Mouse (Mus musculus) liver, adult (tissue): Measurements from ENCODE around the gene Tmem145.

Experiments used
- GATA4 ChIP-seq: IDR thresholded peaks from 2 replicates; pipeline ENCODE4 v1.6.1; 2014; ENCODE audit warnings: mild to moderate bottlenecking, low read length; ENCODE audit not compliant: insufficient replicate concordance

The Tmem145 gene

DNA sequence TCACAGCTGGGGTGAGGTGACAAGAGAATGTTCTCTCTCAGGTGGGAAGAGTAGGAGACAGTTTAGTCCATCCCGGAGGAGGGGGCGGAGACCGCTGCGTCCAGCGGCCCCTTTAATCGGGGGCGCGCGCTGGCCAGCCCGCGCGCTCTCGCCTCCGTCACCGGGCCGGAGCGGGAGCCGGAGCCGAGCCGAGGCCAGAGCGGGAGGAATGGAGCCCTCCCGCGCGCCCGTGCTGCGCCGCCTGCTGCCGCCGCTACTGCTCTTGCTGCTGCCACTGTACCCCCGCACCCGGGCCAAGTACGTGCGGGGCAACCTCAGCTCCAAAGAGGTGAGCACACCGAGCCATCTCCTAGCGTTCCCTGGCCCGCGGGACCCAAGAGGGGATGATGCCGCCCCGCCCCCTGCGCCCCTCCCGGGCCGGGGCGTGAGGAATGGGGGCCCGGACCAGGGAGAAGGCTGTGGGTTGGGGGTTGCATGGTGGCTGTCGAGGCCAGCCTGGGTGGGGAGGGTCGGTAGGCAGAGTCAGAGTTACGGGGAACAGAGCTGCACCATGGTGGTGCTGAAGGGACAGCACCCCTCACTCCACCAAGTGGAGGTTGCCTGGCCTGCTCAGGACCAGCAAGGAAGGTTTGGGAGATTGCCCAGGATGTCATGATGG, at the start of gene Tmem145:
Gene Tmem145, plus strand, starts transcription at position 151 of the 658 bp plus-strand sequence.
- TF ChIP-seq GATA4, result no peak

DNA sequence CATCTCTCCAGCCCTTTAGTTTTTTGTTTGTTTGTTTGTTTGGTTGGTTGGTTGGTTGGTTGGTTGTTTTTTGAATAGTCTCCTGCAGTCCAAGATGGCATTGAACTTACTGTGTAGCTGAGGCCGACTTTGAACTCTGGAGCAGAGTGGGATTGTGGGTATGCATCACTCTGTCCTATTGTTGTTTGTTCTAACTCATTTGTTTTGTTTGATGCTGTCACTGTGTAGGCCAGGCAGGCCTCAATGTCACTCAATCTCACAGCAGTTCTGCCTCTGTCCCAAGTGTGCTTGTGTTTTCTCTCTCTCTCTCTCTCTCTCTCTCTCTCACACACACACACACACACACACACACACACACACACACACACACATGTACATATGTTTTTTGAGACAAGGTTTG, 44.0 kb upstream of the Tmem145 start:
- no peak for TF ChIP-seq GATA4

DNA sequence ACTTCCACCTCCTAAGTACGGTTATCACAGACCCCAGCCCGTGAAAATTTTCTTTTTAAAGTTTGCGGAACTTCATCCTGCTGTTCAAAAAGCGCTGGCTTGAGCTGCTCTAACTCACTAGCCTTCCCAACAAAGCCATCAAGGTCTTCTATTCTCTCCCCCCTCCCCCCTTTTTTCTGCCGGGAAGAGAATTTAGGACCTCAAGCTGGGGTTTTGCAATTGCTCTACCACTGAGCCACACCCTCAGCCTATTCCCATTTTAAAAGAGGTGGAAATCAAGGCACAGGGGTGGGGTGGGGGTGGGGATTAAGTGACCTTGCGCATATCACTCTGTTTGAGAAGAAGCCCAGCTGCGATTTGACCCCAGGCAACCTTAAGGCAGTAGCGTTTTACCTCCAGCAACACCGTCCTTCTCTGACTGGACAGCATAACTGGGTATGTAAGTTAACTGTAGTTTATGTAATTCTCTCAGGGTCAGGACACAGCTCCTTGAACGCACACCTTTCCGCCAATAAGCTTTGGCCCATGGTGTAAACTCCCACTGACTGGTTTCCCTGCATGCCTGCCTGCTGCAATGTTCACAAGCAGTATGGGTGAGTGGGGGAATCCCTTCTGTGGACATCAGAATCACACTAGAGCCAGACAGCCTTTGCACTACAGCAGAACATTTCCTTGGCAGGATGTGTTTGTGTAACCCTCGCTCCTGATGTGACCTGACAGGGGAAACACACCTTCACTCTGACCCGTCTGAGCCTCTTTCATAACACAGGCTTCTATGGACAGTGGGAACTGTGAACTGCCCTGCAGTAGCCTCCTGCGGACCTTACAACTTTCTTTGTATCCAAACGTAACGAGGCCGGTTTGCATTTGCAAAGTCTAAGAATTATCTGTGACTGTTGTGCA, 41.7 kb upstream of the Tmem145 start:
- TF ChIP-seq GATA4, result no peak

DNA sequence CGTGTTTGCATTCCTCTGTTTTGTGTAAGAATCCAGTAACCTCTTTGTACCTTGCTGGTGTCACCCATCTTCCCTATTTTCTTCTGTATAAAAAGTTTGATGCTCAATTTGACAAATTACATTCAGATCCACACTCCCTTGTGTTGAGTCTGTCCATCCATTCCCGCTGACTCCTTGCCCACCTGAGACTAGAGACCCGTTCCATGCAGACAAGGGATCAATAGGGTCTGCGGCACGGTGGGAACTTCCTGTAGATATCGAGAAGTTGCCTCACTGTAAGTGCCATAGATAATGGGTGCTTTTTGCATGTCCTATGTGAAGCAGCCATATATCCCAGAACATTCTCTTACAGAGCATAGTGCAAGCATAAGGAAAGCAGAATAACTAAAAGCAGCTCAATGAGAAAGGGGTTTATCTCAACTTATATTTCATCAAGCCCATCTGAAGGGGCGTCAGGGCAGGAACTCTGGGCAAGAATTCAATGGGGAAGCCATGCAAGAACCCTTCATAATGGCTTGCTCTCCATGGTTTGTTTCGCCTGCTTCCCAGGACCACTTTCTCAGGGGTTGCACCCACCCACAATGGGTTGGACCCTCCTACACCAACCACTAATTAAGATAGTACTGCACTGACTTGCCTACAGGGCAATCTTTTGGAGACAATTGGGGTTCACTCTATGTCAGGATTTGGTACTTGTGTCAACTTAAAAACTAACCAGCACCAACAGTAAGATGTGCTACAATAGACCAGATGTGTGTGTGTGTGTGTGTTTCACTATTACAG, 39.5 kb upstream of the Tmem145 start:
- no peak for TF ChIP-seq GATA4

DNA sequence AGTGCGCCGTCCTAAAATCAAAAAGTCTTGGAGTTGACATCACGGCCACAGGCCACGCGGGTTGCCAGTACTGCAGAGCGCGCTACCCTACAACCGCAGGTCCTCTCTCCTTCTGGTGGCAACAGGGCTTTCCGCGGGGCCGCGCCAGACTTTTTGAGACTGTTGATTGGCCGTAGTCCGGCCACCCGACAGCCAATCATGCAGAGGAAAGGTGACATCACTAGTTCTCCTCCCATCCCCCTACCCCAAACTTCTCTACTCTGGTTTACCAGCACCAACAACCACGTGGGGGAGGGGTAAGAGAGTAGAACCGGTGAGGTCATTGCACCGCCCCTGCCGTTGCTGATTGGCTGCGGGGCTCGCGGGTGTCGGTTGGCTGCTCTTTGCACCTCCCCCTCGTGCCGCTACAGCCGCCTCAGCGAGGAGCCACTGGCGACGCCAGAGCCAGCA, 38.6 kb upstream of the Tmem145 start, which contains the start of gene Cic:
Gene Cic, plus strand, starts transcription at position 404 of the 450 bp plus-strand sequence.
- TF ChIP-seq GATA4, result no peak

DNA sequence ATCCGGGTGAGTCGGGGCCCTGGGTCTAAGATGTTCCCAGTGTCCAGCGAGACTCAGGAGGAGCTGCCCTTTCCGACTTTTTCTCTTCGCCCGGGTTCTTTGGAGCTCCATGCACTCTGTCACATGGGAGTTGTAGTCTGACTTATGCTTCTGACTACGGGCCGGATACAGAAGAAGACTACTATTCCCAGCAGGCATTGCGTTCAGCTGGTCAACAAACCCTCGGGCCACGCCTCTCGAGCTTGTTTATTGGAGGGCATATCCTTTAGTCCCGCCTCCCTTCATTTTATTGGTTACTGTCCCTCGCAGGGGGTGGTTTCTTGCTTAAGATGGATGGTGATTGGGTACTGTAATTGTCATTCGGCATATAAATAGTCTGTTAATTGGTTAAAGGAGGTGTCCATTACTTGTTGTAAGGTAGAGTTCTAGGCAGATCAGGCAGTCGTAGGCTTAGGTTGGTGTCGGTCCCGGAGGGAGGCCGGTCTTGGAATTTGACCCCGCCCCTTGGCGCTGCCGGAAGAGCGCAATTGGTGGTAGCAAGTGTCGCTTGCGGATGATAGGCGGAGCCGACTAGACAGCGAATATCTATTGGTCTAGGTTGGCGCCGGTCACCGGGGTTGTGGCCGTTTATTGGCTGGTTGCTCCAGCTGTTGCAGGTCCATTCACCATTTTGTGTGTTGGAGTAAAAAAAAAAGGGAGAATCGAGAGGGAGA, 38.0 kb upstream of the Tmem145 start:
- no peak; the same call in 1 of the 2 replicates for TF ChIP-seq GATA4

DNA sequence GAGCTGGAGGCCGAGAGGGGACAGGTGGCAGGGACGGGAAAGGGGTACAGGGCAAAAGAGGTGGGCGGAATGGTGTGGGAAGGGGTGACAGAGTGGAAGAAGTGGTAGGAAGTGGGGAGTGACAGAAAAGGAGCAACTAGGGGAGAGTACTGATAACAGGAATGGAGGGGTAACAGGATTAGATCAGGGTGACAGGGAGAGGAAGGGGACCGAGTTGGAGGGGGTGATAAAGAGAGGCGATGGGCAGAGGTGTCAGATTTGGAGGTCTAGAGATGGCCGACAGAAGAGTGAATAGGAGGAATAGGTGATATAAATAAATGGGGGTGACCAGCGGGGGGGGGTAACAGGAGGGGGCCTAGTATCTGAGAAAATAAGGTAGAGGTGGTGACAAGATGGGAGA, 37.3 kb upstream of the Tmem145 start:
- TF ChIP-seq GATA4, result no peak

DNA sequence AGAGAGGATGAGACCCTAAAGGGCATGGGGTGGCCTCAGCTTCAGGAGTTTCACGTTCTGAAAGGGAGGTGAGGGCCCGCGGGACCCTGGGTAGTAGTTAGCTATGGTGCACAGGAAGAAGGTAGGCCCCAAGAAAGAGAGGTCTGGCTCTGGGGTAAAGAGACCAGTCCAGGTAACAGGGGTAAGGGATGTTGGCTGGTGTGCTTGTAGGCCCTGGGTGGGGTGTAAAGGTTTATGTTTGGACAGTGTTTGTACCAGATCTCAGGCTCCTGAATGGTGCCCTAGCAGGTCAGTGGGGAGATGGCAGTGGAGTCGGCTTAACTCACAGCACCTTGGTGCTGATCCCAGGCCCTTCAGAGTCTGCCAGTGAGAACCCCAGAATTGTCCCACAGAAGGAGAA, 36.9 kb upstream of the Tmem145 start:
- TF ChIP-seq GATA4, result no peak

DNA sequence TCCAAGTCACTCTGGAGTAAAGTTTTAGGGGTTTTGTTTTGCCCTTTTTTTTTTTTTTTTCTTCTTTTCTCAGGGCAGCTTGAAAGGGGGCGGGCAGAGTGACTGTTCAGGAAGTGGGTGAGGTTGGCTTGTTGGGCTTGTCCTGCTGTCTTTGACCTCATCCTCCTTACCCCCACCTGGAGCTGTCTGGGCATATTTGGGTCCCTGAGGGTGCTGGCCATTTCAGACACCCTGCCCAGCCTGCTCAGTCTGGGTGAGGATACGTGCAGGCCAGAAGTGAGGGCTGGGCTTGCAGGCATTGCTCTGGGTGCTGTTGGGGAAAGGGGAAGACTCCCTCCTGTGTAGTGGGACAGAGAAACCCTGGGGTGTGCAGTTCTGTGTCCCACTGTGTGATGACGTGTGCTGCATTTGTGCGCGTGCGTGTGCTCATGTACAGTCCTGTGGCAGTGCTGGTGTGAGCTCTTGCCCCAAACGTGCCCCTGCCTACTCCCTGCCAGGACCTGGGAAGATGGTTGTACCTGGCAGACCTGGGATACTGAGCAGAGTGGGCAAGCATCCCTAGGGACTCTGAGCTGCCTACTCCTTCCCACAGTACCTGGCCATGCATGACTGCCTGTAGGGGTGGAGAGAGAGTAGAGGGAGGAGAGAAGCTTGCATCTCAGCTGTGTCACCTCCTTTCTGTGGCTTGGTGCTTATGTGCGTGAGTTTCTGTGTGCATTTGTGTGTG, 36.2 kb upstream of the Tmem145 start:
- TF ChIP-seq GATA4, result no peak

DNA sequence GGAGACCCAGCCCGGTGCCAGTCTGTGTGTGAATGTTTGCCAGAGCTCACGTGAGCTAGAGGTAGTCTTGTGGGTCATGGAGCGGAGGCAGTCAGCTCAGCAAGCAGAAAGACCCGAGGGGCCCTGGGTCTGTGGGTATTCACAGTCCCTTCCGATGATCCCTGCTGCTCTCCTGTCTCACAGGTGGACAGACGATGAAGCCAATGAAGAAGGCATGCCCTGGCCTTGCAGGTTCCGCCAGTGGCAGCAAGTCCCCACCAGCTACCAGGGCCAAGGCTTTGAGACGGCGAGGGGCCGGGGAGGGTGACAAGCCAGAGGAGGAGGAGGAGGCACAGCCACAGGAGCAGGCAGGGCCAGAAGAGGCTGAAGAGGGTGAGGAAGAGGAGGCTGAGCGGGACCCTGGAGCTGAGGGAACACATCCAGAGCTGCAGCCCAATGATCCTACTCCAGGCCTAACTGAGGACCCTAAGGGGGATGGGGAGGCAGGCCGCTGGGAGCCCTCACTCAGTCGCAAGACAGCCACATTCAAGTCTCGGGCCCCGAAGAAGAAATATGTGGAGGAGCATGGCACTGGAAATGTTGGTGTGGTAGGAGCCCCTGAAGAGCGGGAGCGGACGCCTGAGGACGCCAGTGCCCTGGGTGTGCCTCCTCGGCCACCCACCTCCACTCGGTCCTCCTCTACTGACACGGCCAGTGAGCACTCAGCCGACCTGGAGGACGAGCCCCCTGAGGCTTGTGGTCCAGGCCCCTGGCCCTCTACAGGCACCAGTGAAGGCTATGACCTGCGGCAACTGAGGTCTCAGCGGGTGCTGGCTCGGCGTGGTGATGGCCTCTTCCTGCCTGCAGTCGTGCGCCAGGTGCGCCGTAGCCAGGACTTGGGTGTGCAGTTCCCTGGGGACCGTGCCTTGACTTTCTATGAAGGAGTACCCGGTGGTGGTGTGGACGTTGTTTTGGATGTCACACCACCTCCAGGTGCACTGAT, 35.0 kb upstream of the Tmem145 start:
- no peak for TF ChIP-seq GATA4

DNA sequence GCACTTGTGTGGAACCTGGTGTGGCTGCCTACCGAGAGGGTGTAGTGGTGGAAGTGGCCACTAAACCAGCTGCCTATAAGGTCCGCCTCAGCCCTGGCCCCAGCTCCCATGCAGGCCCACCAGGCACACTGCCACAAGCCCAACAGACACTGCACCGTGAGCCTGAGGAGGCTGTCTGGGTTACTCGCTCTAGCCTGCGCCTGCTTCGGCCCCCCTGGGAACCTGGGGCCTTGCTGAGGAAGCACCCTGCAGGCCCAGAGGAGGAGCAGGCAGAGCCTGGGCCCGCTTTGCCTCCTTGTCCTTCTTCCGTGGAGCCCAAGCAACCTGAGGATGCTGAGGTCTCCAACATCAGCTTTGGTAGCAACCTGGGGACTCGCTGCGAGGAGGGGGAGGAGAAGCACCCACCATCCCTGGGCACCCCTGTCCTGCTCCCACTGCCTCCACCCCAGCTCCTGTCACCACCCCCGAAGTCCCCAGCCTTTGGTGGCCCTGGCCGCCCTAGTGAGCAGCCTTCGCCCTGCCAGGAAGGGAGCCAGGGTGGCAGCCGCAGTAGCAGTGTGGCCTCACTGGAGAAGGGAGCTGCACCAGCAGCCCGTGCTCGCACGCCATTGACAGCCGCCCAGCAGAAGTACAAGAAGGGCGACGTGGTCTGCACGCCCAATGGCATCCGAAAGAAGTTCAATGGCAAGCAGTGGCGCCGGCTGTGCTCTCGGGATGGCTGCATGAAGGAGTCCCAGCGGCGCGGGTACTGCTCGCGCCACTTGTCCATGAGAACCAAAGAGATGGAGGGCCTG, 34.1 kb upstream of the Tmem145 start:
- no peak for TF ChIP-seq GATA4
